In genomic region chr9:114557086-114557485, GRCm38 (mm10) we compare ENCODE assay signal across 25 mouse cellular contexts. TPM values are rescaled to one million over a fixed set of nuclear protein-coding genes. Genes with fewer than 3 reads are reported as not detected.
A peak's percentile ranks its signal among the peaks of the same experiment; 100 is the strongest.
DNase-seq lines count a peak whose midpoint lies in the region; ATAC-seq and TF ChIP-seq lines count a peak whose summit lies in the region.
"Had no signal": no experiment of that assay in that cellular context is flagged by ENCODE, and none has a peak within 500 bp of the region (broad histone marks: within the 10 kb centered on the region; RNA-seq: fewer than 3 reads in every experiment).

No protein-coding gene starts in this region.

- DNase-seq in hindbrain, embryonic 10.5 days (ENCODE audit: low spot score): no peak
- DNase-seq in hindbrain, postnatal 0 days (ENCODE audit: low spot score): no peak
- no peak for DNase-seq in midbrain, postnatal 0 days (ENCODE audit: low spot score)
- DNase-seq in gastrocnemius, postnatal 25 days: no peak
- no peak for DNase-seq in right cerebral cortex, adult 18-20 months
- no peak for DNase-seq in left cerebral cortex, adult 2 months (ENCODE audit: extremely low spot score in 1 of 2, low spot score in 2 of 2)
- DNase-seq: adrenal gland, adult 8-10 months; cerebellum, adult 9-10 months; kidney, adult 8-10 months; kidney, postnatal 25 days; lung, adult 2 months; retina, postnatal 1 day; thymus, adult 18-20 months had no signal

- no peaks in the 10 kb centered on the region for H3K27me3 ChIP-seq in hindbrain, embryonic 10.5 days (ENCODE audit: insufficient read depth, poor library complexity, severe bottlenecking)
- H3K27me3 ChIP-seq in hindbrain, postnatal 0 days (ENCODE audit: insufficient read depth, low read length): peaks cover 42% of the 10 kb centered on the region
- H3K27me3 ChIP-seq in intestine, postnatal 0 days (replicated peaks; ENCODE audit: control insufficient read depth, insufficient read depth, low read length): peaks cover 10% of the 10 kb centered on the region
- peaks cover 52% of the 10 kb centered on the region for H3K27me3 ChIP-seq in liver, embryonic 15.5 days
- peaks cover 32% of the 10 kb centered on the region for H3K27me3 ChIP-seq in midbrain, postnatal 0 days (ENCODE audit: insufficient read depth, low read length)
- H3K27me3 ChIP-seq: limb, embryonic 12.5 days had no signal

- 0 out of 2 replicates have a peak overlapping the region, but pooled peaks have one; percentile 9 for H3K4me3 ChIP-seq in hindbrain, embryonic 10.5 days
- no peak overlapping the region for H3K4me3 ChIP-seq in hindbrain, postnatal 0 days (ENCODE audit: low read length)
- H3K4me3 ChIP-seq in intestine, postnatal 0 days (ENCODE audit: low read depth, low read length): no peak overlapping the region
- no peak overlapping the region for H3K4me3 ChIP-seq in liver, embryonic 15.5 days (replicated peaks)
- H3K4me3 ChIP-seq in midbrain, postnatal 0 days (ENCODE audit: low read depth, low read length): no peak overlapping the region
- H3K4me3 ChIP-seq in left cerebral cortex, adult 2 months: no peak overlapping the region
- H3K4me3 ChIP-seq: forebrain, embryonic 13.5 days; heart, embryonic 12.5 days; limb, embryonic 12.5 days had no signal

- H3K9ac ChIP-seq in hindbrain, postnatal 0 days (replicated peaks; ENCODE audit: low read length): no peak overlapping the region
- H3K9ac ChIP-seq in intestine, postnatal 0 days (ENCODE audit: low read depth, low read length): no peak overlapping the region
- H3K9ac ChIP-seq in liver, embryonic 15.5 days: no peak overlapping the region
- H3K9ac ChIP-seq in midbrain, postnatal 0 days (replicated peaks; ENCODE audit: low read length, poor library complexity, severe bottlenecking): no peak overlapping the region
- H3K9ac ChIP-seq: forebrain, embryonic 13.5 days; heart, embryonic 12.5 days; hindbrain, embryonic 14.5 days; limb, embryonic 12.5 days had no signal

- ATAC-seq in hindbrain, postnatal 0 days: no peak
- no peak for ATAC-seq in intestine, postnatal 0 days
- ATAC-seq in liver, embryonic 15.5 days (ENCODE audit: insufficient read depth): no peak
- no peak for ATAC-seq in midbrain, postnatal 0 days (ENCODE audit: low FRiP score)
- ATAC-seq: forebrain, embryonic 13.5 days had no signal

- H3K9me3 ChIP-seq in hindbrain, embryonic 10.5 days: 0 out of 2 replicates have a peak, but pooled peaks cover 1% of the 10 kb centered on the region
- H3K9me3 ChIP-seq in hindbrain, postnatal 0 days (ENCODE audit: low read length): no peaks in the 10 kb centered on the region
- H3K9me3 ChIP-seq in intestine, postnatal 0 days (ENCODE audit: control insufficient read depth): no peaks in the 10 kb centered on the region
- H3K9me3 ChIP-seq in liver, embryonic 15.5 days (replicated peaks): no peaks in the 10 kb centered on the region
- H3K9me3 ChIP-seq in midbrain, postnatal 0 days (ENCODE audit: low read length): no peaks in the 10 kb centered on the region
- H3K9me3 ChIP-seq: forebrain, embryonic 13.5 days; heart, embryonic 12.5 days; limb, embryonic 12.5 days had no signal

- H3K36me3 ChIP-seq in hindbrain, embryonic 10.5 days: peaks cover 17% of the 10 kb centered on the region
- H3K36me3 ChIP-seq in hindbrain, postnatal 0 days (ENCODE audit: insufficient read depth, low read length): no peaks in the 10 kb centered on the region
- no peaks in the 10 kb centered on the region for H3K36me3 ChIP-seq in intestine, postnatal 0 days (ENCODE audit: control insufficient read depth, insufficient read depth)
- H3K36me3 ChIP-seq in liver, embryonic 15.5 days (replicated peaks): no peaks in the 10 kb centered on the region
- no peaks in the 10 kb centered on the region for H3K36me3 ChIP-seq in midbrain, postnatal 0 days (ENCODE audit: insufficient read depth, low read length)
- H3K36me3 ChIP-seq: heart, embryonic 12.5 days; limb, embryonic 12.5 days had no signal

- peak overlapping the region; percentile 53; the same call in 1 of the 2 replicates for H3K27ac ChIP-seq in hindbrain, embryonic 10.5 days
- H3K27ac ChIP-seq in hindbrain, postnatal 0 days: no peak overlapping the region
- no peak overlapping the region for H3K27ac ChIP-seq in intestine, postnatal 0 days (ENCODE audit: low read depth, low read length)
- H3K27ac ChIP-seq in liver, embryonic 15.5 days (replicated peaks): peak overlapping the region; percentile 38; the same call in 1 of the 2 replicates
- H3K27ac ChIP-seq in midbrain, postnatal 0 days (ENCODE audit: low read depth, low read length): no peak overlapping the region
- H3K27ac ChIP-seq in left cerebral cortex, adult 2 months: no peak overlapping the region
- H3K27ac ChIP-seq: forebrain, embryonic 13.5 days; hindbrain, embryonic 14.5 days; limb, embryonic 12.5 days had no signal

- H3K4me2 ChIP-seq in hindbrain, postnatal 0 days (ENCODE audit: low read depth, low read length): no peak overlapping the region
- peak overlapping the region; percentile 56 for H3K4me2 ChIP-seq in intestine, postnatal 0 days (replicated peaks; ENCODE audit: low read depth)
- H3K4me2 ChIP-seq in liver, embryonic 15.5 days: peak overlapping the region; percentile 25
- H3K4me2 ChIP-seq in midbrain, postnatal 0 days (ENCODE audit: low read depth, low read length, poor library complexity, severe bottlenecking): no peak overlapping the region
- H3K4me2 ChIP-seq: forebrain, embryonic 13.5 days; hindbrain, embryonic 14.5 days; limb, embryonic 12.5 days had no signal

- intact Hi-C loops in left cerebral cortex, adult 2 months (cut with DNase I): no loop called here

- 11% methylated on average over 7 of the region's 7 CpGs for WGBS in hindbrain, embryonic 10.5 days
- WGBS in hindbrain, postnatal 0 days: 30% methylated on average over 7 of the region's 7 CpGs
- WGBS in intestine, postnatal 0 days: 13% methylated on average over 7 of the region's 7 CpGs
- 22% methylated on average over 7 of the region's 7 CpGs for WGBS in liver, embryonic 15.5 days (ENCODE audit: insufficient replicate concordance)
- WGBS in midbrain, postnatal 0 days: 16% methylated on average over 7 of the region's 7 CpGs

- H3K4me1 ChIP-seq in hindbrain, embryonic 10.5 days (replicated peaks): peaks cover 92% of the 10 kb centered on the region
- 0 out of 2 replicates have a peak, but pooled peaks cover 3% of the 10 kb centered on the region for H3K4me1 ChIP-seq in hindbrain, postnatal 0 days (ENCODE audit: insufficient read depth, low read length)
- no peaks in the 10 kb centered on the region; the same call in none of the 2 replicates for H3K4me1 ChIP-seq in intestine, postnatal 0 days (replicated peaks; ENCODE audit: control insufficient read depth, insufficient read depth, low read length)
- peaks cover 14% of the 10 kb centered on the region for H3K4me1 ChIP-seq in liver, embryonic 15.5 days (replicated peaks)
- H3K4me1 ChIP-seq in midbrain, postnatal 0 days (ENCODE audit: insufficient read depth, low read length): no peaks in the 10 kb centered on the region

- TF ChIP-seq CTCF in hindbrain, postnatal 0 days (IDR thresholded peaks at IDR 0.05; ENCODE audit: low read depth): no peak
- TF ChIP-seq CTCF in intestine, postnatal 0 days (IDR thresholded peaks at IDR 0.05; ENCODE audit: low read depth): no peak
- TF ChIP-seq CTCF in midbrain, postnatal 0 days (IDR thresholded peaks at IDR 0.05): no peak
- TF ChIP-seq CTCF in left cerebral cortex, adult 2 months (IDR thresholded peaks at IDR 0.05): no peak

RNA-seq across cellular contexts. Expression of gene Trim71, which starts 7.1 kb away (rescaled TPM):
- polyA plus RNA-seq in hindbrain, embryonic 10.5 days (2016; fragmentation: Nextera tagmentation; extraction: Ambion mirVana): 3.8 and 8.3 TPM in 2 replicates
- total RNA-seq in hindbrain, postnatal 0 days (2014; rRNA removed): 0.10 and 0.25 TPM in 2 replicates
- polyA plus RNA-seq in hindbrain, postnatal 0 days (2015; fragmentation: Nextera tagmentation; extraction: Ambion mirVana): 0.20 and 0.24 TPM in 2 replicates
- polyA plus RNA-seq in intestine, postnatal 0 days (2015; fragmentation: Nextera tagmentation; extraction: Ambion mirVana): 1.5 and 2.0 TPM in 2 replicates
- polyA plus RNA-seq in liver, embryonic 15.5 days (2015; fragmentation: Nextera tagmentation; extraction: Ambion mirVana): 0.86 TPM in 2 replicates
- 0.14 and 0.27 TPM in 2 replicates for total RNA-seq in midbrain, postnatal 0 days (2014; rRNA removed)
- 0.14 and 0.15 TPM in 2 replicates for polyA plus RNA-seq in midbrain, postnatal 0 days (2015; fragmentation: Nextera tagmentation; extraction: Ambion mirVana)
- not detected for total RNA-seq in gastrocnemius, postnatal 25 days (2021)
- total RNA-seq in left cerebral cortex, adult 2 months (2021): under 1 TPM; 0.72 to 0.84 TPM
- total RNA-seq: heart, postnatal 25 days; megakaryocyte-erythroid progenitor cell, adult 5-6 weeks had no signal

RNA-seq across cellular contexts. Expression of gene C130032M10Rik, which starts 41.6 kb away (rescaled TPM):
- 0.38 and 1.9 TPM in 2 replicates for polyA plus RNA-seq in hindbrain, embryonic 10.5 days (2016; fragmentation: Nextera tagmentation; extraction: Ambion mirVana)
- not detected in 2 replicates for total RNA-seq in hindbrain, postnatal 0 days (2014; rRNA removed)
- not detected in 2 replicates for polyA plus RNA-seq in hindbrain, postnatal 0 days (2015; fragmentation: Nextera tagmentation; extraction: Ambion mirVana)
- polyA plus RNA-seq in intestine, postnatal 0 days (2015; fragmentation: Nextera tagmentation; extraction: Ambion mirVana): not detected in 2 replicates
- polyA plus RNA-seq in liver, embryonic 15.5 days (2015; fragmentation: Nextera tagmentation; extraction: Ambion mirVana): not detected in 2 replicates
- total RNA-seq in midbrain, postnatal 0 days (2014; rRNA removed): not detected in 2 replicates
- polyA plus RNA-seq in midbrain, postnatal 0 days (2015; fragmentation: Nextera tagmentation; extraction: Ambion mirVana): not detected in 2 replicates
- total RNA-seq in gastrocnemius, postnatal 25 days (2021): not detected
- total RNA-seq in left cerebral cortex, adult 2 months (2021): not detected
- total RNA-seq: common myeloid progenitor, adult 5-6 weeks; gastrocnemius, postnatal 4 days; heart, postnatal 25 days; left cerebral cortex, adult 8-10 months; megakaryocyte-erythroid progenitor cell, adult 5-6 weeks had no signal
- polyA plus RNA-seq: embryonic facial prominence, embryonic 11.5 days; forebrain, embryonic 13.5 days; hindbrain, embryonic 14.5 days; lung, adult 2 months had no signal

RNA-seq across cellular contexts. Expression of gene Ccr4, which starts 52.4 kb away (rescaled TPM):
- 0.07 TPM in 1 of 2 replicates, not detected in the other for polyA plus RNA-seq in hindbrain, embryonic 10.5 days (2016; fragmentation: Nextera tagmentation; extraction: Ambion mirVana)
- total RNA-seq in hindbrain, postnatal 0 days (2014; rRNA removed): not detected in 2 replicates
- not detected in 2 replicates for polyA plus RNA-seq in hindbrain, postnatal 0 days (2015; fragmentation: Nextera tagmentation; extraction: Ambion mirVana)
- polyA plus RNA-seq in intestine, postnatal 0 days (2015; fragmentation: Nextera tagmentation; extraction: Ambion mirVana): 2.3 TPM in 2 replicates
- not detected in 2 replicates for polyA plus RNA-seq in liver, embryonic 15.5 days (2015; fragmentation: Nextera tagmentation; extraction: Ambion mirVana)
- total RNA-seq in midbrain, postnatal 0 days (2014; rRNA removed): not detected in 2 replicates
- polyA plus RNA-seq in midbrain, postnatal 0 days (2015; fragmentation: Nextera tagmentation; extraction: Ambion mirVana): not detected in 2 replicates
- not detected for total RNA-seq in gastrocnemius, postnatal 25 days (2021)
- total RNA-seq in left cerebral cortex, adult 2 months (2021): not detected
- total RNA-seq: adrenal gland, adult 8-10 months; common myeloid progenitor, adult 5-6 weeks; gastrocnemius, postnatal 4 days; heart, postnatal 25 days; left cerebral cortex, adult 8-10 months; megakaryocyte-erythroid progenitor cell, adult 5-6 weeks had no signal
- polyA plus RNA-seq: embryonic facial prominence, embryonic 11.5 days; forebrain, embryonic 13.5 days; heart, embryonic 12.5 days; hindbrain, embryonic 14.5 days; limb, embryonic 12.5 days had no signal

Comparison
In these comparisons a context has a peak if more than half of its experiments do, and no peak if none do; other contexts are left out.
1. H3K27ac ChIP-seq: peak in hindbrain, embryonic 10.5 days (single experiment) and liver, embryonic 15.5 days (single experiment); none in hindbrain, postnatal 0 days (single experiment), intestine, postnatal 0 days (single experiment), midbrain, postnatal 0 days (single experiment) and left cerebral cortex, adult 2 months (single experiment).
2. H3K4me2 ChIP-seq: peak in intestine, postnatal 0 days (single experiment) and liver, embryonic 15.5 days (single experiment); none in hindbrain, postnatal 0 days (single experiment) and midbrain, postnatal 0 days (single experiment).